Mouse (Mus musculus) urinary bladder, postnatal 10 days (tissue): Measurements from ENCODE around the gene Fuom.
"Not testable (repeated sequence)": the region's sequence is repeated elsewhere in the genome, so short reads cannot be mapped to it uniquely, and the experiment has no call there.

Source experiments
- DNase-seq: peaks from one replicate; pipeline ENCODE4 v3.0.0; 2022; ENCODE audit warnings: low spot score

Gene Fuom

DNA sequence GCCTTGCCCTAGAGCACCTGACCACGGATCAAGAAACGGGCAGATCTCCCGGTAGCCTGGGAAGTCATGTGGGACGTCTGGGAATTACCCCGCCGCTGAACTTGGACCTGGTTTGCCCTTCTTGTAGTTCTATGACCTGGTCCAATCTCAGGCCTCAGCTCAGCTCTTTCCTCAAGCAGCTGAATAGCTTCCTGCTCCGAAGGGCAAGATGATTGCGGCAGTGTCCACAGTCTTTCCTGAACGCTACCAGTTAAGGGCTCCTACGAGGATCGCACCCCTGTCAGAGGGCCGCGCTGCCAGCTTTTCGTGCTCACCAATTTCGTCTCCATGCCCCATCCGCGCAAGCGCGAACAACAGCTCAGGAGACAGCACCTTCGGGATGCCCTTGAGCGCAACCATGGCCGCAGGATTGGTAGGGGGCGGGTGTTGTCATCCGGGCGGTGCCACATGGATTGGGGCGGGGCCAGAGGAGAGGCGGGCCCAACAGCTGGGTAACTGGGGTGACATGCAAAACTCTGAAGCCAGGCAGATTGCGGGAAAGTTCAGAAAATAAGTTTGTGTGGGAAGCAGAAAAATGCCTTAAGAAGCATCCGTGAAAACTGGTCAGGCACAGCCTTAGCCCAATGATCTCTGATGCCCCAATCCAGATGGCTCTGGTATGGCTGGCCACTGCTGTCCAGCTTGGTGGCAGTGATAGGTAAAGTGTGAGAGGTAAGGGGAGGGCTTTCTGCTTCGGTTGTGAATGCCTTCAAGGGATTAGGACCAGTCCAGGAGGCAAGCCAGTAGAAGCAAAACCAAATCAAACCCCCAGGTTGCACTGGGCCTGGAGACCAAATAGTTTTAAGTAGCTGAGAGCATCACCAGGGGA lies at the start of gene Fuom:
Gene Fuom (minus strand): TSS at position 449 of the 868 bp plus-strand sequence.
- DNase-seq, result peak; percentile 50

DNA sequence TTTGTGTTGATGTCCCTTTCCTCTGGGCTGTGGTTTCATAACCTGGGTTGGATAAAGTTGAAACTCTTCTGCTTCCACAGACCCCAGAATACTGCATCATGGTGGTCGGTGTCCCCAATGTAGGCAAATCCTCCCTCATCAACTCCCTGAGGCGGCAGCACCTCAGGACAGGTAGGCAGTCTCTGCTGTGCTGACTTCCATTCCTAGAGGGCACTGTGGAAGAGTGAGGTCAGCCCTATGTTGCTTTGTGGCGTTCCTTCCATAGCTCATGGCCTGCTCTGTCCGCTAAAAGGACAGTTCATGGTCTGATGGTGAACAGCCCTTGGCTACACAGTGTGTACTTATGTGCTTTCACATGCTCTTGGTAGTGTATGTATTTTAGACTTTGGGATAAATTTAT lies 42.3 kb upstream of the Fuom start:
- no peak for DNase-seq

DNA sequence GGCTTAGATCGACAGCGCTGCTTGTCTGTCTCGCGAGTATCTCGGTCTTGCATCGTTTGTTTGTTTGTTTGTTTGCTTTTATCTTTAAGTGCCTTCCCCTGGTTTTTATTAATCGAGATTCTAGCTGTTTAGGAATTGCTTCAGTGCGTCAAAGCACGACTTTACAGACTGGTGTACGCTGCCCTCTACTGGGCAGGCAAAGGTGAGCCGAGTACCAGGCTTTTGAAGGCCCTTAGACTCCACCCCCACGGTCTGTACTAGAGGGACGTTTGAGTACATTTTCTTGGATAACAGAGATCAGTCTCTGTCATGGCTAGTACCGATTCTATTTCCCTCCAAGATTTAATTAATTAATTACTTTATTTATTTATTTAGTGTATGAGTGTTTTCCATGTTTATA lies 39.1 kb upstream of the Fuom start:
- no peak for DNase-seq

DNA sequence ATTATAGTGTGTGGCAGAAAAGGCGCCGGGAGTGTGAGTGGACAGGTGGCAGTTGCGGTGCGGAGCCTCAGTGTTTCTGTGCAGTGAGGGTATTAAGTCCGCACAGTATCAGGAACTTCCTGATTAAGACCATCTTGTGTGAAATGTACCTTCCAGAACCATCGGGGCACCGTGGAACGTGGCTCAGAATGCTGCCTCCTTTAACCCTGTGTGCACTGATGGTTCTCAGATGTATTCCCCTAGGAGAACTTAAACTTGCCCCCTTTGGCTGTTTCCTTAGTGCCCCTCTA lies 35.7 kb upstream of the Fuom start:
- no peak for DNase-seq

DNA sequence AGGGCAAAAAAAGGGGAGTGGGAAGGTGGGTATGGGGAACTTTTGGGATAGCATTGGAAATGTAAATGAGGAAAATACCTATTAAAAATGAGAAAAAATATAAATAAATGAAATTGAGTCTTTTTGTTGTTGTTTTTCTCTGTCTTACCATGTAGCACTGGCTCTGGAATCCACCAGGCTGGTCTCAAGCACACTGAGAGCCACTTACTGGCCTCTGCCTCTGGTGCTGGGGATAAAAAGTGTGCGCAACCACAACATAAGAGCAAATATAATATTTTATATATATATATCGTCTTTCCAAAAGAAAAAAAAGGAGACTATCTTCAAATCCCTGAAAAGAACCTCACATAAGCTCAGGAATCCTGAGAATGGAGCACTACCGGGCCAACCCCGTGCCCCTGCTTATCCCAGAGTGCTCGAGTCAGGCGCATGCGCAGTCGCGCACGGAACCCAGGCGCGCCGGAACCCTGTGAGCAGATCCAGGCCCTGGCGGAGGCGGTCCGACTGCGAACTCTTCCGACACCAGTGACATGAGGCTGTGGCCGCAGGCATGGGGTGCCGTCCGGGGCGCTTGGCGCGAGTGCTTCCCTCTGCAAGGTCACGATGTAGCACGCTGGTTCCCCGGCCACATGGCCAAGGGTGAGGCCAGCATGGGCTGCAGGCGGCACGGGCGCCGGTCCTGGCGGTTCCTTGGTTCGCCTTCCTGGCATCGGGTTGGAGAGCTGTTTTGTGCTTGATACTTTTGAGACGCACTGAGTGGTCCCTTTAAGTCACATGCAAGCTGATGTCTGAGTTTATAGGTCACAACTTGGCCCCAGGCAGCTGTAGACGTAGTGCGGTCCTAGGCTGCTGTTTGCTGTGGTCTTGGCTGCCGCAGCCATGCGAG lies 35.1 kb upstream of the Fuom start, which contains the start of gene Mtg1:
Gene Mtg1 (plus strand): TSS at position 430 of the 886 bp plus-strand sequence.
- peak; percentile 81 for DNase-seq

DNA sequence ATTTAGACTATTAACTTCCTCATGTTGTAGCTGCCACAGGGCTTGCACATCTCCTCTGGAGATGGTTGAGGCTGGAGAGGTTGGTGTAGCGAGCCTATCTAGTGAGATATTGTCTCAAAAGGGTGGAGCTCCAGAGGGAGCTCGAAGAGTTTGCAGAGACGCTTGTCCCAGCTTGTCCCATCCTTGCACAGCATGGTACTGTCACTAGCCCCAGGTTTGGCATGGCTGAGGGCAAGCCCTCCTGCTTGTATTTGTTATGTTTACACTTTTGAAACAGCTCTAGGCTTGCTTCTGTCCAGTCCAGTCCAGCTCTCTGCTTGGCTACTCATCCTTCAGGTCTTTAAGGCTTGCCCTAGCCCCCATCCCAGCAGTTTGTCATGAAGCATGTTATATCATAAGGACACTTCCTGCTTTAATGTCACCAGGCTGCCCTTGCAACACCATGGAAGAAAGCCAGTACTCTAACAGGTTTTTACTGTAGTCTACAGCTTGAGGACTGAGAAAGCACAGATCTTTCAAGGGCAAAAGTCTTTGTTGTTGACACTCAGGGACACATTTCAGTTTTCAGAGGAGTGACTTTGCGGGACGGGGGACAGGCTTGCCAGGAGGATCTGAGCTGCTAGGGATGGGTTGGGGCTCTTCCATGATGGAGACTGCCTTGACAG lies 33.0 kb upstream of the Fuom start:
- DNase-seq, result no peak

DNA sequence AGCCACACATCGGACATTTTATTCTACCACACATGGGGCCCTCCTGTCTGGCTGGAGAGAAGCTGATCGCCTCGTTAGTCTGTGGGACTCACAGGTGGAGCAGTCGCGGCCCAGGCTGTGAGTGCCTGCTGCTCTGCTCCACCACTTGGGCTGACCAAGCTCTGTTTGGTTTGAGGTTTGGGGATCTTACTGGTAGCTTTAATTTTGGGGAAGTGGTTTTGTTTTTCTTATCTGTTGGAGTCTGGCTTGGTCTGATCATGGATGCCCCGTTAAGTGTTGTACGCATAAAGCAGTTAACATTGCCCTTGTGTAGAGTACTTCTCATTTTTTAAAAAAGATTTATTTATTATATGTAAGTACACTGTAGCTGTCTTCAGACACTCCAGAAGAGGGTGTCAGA lies 31.8 kb upstream of the Fuom start:
- DNase-seq, result not testable (repeated sequence)

DNA sequence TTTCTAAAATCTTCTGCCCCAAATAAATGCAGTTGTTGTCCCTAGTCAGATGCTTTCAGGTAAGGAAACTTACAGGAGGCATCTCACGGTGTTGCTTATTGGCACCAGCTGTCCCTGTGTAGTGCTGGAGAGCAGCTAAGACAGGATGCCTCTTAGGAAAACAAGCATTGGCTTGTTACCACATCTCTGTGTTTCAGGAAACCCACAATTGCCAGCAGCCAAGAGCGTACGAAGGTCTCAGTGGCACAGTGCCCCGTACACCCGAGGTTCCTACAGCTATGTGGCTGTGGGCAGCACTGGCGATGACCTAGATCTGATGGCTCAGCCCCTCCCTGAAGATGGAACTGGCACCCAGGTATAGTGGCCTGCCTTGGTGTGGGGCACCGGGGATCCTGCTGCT lies 29.9 kb upstream of the Fuom start:
- DNase-seq, result not testable (repeated sequence)

DNA sequence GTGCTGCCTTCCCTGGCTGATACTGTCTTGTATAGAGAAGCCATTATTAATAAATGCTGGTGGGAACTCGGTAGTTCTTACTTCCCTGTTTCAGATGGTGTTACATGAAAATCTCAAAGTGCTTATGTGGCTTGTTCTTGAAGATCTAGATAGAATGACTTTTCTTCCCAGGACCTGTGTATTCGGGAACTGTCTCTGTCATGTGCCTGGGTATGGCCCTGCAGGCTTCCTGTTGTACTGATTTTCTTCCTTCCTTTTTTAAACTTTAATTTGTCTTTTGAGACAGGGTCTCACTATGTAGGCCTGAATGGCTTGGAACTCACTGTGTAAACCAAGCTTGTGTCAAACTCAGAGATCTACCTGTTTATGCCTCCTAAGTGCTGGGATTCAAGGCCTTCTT lies 25.7 kb upstream of the Fuom start:
- DNase-seq, result no peak

DNA sequence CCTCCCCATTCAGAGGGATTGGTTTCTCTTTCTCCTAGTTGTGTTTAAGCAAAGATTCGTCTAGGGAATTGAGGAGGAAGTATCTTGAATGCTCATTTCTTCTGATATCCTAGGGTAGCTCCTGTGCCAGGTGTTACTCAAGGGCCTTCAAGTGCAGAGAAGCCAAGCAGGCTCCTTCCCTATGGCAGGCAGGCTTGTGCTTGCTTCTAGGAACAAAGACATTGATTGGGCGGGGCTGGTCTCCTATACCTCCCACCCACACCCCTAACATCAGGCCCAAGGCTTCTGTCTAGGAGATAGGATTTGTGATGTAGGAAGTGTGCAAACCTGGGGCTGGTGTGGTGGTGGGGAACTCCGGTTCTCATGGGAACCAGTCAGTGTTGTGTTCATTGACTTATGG lies 24.7 kb upstream of the Fuom start:
- no peak for DNase-seq

DNA sequence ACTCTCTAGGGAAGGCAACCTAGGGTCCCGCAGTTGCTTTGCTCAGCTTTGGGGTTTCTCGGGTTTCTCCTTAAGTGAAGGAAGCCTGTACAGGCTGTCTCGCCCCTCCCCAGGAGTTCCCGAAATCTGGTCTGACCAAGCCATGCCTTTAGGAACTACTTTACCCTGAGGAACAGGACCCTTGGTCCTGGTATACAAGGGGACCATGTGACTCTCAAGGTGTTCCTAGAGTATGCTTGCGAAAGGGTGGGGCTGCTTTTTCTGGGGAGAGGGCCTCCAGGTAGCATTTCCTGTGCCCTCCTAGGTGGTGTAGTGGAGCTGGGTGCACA lies 23.7 kb upstream of the Fuom start:
- DNase-seq, result no peak

DNA sequence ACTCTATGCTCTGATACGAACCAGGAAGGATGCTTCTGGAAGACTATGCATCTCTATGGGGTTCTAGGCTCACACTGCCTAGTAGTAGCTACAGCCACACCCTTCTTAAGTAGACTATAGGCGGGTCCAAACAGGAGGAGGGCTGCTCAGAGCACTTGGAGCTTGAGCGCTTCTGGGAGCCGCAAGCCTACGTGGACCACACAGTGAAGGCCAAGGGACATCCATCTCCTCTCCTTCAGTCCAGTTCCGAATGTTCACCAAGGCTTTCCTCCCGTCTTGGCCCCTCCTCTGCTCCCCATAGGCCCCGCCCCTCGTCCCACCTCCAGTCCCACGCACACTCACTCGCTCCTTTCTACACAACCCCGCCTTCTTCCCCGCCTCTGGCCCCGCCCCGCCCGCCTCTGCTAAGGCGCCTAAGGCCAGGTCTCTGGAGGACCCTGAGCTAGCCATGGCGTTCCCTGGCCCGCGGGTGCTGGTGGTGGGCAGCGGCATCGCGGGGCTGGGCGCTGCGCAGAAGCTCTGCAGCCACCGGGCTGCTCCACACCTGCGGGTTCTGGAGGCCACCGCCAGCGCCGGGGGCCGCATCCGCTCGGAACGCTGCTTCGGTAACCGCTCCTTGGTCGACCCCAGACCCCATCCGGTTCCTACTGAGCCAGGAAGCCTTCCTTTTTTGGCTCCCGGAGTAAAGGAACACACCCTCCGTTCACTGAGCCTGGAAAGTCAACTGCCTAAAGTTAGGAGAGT lies 23.2 kb upstream of the Fuom start:
- DNase-seq, result peak; percentile 77

DNA sequence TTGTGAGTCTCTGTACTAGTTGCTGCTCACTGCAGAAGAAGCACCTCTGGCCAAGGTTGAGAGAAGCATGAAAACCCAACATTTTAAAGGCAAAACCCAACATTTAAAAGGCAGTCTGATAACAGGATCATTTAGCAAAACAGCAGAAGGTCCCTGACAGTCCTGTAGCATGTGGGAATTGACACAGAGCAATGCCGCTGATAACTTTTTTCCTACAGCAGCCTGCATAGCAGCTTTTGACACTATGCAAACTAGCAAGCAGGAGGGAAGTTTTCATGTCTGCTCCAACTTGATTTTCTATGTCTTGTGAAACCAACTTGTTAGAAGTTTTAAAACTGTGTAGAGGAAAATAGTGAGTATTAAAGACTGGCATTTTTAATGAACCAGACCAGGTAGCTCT lies 22.1 kb upstream of the Fuom start:
- DNase-seq, result no peak

DNA sequence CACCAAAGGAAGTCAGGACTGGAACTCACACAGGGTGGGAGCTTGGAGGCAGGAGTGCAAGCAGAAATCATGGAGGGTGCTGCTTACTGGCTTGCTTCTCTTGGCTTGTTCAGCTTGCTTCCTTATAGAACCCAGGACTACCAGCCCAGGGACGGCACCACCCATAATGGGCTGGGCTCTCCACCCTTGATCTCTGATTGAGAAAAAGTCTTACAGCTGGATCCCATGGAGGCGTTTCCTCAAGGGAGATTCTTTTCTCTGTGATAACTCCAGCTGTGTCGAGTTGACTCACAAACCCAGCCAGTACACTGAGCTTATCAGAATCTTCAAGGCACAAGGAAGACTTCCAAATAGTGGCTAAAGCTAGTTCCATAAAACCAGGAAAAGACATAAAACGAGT lies 20.5 kb upstream of the Fuom start:
- no peak for DNase-seq

DNA sequence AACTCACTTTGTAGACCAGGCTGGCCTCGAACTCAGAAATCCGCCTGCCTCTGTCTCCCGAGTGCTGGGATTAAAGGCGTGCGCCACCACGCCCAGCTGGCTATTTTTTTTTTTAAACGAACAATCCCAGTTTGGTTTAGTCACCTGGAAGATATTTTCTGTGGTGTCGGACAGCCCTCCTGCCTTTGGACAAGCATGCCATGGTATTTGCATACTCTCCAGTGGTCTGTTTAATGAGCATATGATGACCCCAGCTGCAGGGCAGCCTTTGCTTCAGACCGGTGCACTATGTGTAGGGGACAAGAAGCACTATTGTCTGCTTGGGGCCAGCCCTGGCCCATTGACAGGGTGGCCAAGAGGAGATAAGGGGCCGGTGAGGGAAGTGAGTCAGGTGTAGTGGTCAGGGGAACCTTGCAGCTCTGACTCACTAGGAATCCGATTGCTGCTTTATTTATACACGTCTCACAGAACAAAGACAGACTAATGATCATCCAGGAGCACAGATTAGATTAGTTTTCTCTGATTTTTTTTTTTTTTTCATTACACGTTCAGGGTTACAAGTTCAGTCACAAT lies 19.2 kb upstream of the Fuom start:
- DNase-seq, result no peak

DNA sequence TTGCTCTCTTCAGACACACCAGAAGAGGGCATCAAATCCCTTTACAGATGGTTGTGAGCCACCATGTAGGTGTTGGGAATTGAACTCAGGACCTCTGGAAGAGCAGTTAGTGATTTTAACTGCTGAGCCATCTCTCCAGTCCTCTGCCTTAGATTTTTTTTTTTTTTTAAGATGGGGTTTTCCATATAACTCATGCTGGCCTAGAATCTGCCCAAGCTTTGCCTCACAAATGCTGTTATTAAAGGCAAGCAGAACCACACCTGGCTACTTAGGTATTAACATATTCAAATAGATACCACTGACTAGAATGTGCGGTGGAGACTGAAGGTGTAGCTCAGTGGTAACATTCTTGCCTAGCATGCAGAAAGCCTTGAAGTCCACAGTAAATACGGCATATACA lies 18.2 kb upstream of the Fuom start:
- DNase-seq, result no peak

DNA sequence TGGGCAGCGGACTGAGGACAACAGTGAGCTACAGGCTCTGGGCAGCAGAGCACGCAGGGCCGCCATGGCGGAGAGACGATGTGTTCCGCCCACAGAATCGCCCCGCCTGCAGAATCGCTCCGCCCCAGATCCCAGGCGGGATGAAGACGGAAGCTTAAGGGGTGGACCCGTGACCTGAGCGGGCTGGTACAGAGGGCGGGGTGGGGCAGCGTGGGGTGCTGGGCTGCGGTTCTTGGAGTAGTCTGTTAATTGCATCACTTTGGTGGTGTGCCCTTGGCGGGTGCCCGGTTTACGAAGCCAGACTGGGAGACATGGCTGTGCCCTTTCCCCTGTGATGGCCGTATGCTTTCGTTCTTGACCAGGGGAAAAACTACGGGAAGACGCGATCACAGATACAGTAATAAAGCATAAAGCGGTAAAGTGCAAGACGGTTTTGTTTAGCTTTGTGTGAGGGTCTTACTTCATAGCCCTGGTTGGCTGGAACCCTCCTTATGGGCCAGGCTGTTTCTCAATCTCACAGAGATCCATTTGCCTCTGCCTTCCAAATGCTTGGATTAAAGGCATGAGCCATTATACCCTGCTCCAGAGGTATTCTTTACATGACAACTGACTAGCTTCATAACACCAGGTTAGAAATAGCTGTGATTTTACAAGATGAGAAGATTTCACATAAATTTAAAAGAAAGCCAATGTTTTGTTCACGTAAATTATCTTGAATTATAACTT lies 14.3 kb upstream of the Fuom start, which contains the start of gene Echs1:
Gene Echs1 (minus strand): TSS at position 148 of the 726 bp plus-strand sequence.
- DNase-seq, result peak; percentile 64

DNA sequence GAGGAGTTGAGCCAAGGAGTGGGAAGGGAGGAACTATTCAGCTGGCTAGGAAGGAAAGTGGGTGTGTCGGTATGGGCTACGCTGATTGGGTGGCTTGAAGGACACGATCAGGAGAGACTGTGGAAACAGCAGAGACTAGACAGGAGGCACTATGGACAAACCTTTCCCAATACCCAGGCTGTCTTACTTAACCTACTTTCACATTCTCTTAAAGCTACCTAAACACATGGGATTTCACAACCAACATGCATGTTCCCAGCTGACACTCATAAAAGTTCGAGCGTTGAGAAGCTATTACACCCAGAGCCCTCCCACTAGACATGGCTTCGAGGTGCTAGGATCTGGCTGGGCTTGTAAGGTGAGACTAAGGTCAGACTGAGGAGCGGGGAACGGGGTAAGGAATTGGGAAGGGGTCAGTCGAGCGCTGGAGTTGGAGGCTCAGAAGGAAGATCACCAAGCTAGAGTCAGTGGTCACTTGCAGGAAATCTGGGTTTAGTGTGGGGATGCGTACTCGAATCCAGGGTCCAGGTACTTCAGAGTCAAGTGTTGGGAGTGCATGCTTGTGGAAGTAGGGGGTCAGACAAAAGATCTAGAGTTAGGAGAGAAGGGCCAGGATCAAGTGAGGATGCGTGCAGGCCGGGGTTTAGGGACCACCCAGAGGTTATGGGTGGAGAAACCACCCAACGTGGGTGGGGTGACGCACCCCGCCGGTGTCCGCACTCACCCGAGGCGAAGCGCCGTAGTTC lies 13.5 kb upstream of the Fuom start, which contains the start of gene Paox:
Gene Paox (plus strand): TSS at position 217 of the 746 bp plus-strand sequence.
- no peak for DNase-seq

DNA sequence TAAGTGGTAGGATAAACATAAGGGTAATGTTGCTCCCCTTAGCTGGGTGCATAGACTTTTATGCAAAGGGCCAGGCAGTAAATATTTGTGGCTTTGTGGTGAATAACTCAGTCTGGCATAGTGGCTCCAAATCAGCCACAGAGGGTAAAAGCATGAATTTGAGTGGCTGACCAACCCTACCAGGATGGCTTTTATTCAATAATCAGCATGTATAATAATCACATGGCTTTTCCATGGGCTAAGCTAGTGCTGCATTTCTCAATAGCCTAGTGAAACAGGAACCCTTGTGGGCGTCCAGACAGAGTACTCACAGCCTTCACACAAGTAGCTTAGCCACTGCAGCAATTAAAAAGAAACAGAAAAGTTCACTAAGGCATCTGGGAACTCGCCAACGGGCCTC lies 9.7 kb upstream of the Fuom start:
- no peak for DNase-seq

DNA sequence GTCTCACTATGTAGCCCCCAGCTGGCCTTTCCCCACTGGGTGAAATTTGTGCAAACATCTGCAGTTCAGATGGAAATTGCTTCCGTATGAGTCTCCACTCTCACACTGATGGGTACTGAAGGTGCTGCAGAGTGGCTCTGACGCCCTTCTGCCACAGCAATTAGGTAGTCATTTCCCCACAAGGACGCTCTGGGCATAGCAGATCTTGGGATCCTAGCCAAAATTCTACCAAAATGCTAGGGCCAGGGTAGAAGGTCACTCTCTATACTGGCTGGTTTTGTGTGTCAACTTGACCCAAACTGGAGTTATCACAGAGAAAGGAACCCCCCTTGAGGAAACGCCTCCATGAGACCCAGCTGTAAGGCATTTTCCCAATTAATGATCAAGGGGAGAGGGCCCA lies 1.8 kb upstream of the Fuom start:
- no peak for DNase-seq
